Mouse (Mus musculus) adipocyte (in vitro differentiated cells): ENCODE results near the gene Rassf10.
A peak's percentile ranks its signal among the peaks of the same experiment; 100 is the strongest.
"Not testable (repeated sequence)": the region's sequence is repeated elsewhere in the genome, so short reads cannot be mapped to it uniquely, and the experiment has no call there.

ENCODE experiments used
- DNase-seq: peaks from one replicate; pipeline ENCODE4 v3.0.0-alpha.2; 2016; ENCODE audit warnings: low spot score

Gene Rassf10

GRCm38 (mm10) chr7:112953777-112954291 lies at the start of gene Rassf10:
Gene Rassf10 (plus strand): TSS chr7:112953962.
- DNase-seq: no peak

DNA sequence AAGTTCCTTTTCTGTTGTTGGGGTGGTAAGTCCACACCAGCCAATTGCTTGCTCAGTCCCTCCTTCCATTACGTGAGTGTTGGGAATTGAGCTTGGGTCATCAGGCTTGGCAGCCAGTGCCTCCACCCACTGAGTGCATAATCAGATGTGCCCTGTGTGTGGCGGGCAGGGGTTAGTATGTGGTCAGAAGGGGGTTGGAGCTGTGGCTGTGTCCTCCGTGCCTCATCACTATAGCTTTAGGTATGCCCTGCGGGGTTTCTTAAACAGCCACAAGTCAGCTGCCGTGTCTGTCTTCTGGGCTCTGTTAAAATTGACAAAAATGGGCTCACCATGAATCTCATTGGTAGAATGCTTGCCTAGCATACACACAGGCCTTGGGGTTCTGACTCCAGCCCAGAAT lies 46.9 kb upstream of the Rassf10 start:
- DNase-seq: no peak

GRCm38 (mm10) chr7:112907468-112907867 lies 46.3 kb upstream of the Rassf10 start:
- DNase-seq: no peak

DNA sequence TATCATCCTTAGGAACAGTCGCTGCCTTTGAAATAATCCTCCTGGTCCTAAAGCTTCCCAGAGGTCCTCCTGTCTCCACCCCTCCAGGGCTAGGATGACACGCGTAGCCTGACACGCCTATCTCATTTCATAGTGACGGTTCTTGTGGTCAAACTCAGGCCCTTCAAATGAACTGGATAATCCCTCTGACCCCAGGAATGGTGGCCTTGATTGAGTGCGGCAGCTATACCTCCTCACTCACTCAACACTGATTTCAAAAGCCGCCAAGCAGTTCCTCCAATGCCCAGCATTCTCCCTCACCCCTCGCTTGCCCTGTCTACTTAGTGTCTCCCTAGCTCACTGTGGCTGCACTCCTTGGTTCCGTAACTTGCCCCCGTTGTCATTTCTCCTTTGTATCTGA lies 44.6 kb upstream of the Rassf10 start:
- DNase-seq: no peak

DNA sequence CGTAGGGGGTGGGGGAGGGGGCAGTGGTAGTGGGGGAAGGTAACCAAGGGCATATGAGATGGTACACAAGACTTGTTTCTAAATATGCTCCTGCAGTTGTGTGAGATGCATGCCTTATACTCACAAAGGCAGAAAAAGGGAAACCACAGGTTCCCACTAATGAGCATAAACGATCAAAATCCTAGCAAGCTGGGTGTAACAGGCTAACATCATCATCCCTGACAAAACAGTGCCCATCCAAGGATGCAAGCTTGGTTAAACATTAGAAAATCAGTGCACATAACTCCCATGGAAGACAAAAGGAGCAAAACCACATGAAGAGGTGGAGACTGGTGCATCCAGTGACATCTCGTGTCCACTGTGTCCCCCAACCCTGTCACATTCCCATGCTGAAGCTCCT lies 40.8 kb upstream of the Rassf10 start:
- no peak for DNase-seq

DNA sequence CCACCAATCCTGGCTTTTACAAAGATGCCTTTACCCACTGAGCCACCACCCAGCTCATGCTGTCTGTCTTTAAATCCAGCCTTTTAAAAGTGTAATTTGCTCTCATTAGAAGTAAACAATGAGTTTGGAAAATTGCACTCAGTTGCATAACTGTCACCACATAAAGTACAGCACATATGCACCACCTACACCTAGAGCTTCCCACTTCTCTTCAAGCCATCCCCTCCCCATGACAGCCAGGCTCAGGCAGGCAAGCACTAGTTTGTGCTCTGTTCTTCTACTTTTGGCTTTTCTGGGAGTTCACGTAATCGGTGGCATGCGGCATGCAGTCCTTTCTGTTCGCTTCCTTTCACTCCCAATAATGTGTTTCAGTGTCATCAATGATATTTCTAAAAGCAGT lies 38.2 kb upstream of the Rassf10 start:
- no peak for DNase-seq

DNA sequence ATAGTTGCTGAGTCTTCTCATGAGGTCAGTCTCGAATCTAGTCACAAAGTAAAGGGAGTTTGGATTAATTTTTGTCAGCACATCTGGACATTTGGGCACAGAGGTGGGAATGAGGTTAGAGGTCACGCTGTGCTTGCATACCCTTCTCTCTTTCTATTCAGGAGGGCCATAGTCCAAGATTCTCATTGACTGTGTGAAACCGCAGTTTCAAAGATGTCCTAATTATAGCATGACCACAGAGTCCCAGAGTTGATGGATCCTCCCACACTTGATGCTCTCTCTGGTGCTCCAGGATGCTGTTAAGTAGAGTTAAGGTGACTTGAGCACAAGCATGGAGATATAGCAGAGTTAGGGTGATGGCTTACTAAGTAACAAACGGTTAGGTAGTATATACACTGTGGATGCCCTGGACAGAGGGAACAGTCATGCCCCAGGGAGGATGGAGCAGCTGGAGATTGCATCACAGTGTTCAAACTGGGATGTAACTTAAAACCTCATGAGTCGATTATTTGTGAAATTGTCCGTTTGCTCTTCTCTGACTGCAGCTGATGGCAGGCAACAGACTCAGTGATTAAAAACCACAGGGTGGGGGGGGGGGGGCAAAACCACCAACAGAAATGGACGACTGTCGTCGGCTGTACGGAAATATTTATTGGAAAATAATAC lies 36.0 kb upstream of the Rassf10 start:
- DNase-seq: no peak

GRCm38 (mm10) chr7:112918279-112918991 lies 35.3 kb upstream of the Rassf10 start:
- DNase-seq: no peak

- DNase-seq: peak; percentile 71
Observed at GRCm38 (mm10) chr7:112919845-112920244, 33.9 kb upstream of the Rassf10 start.

GRCm38 (mm10) chr7:112922801-112923200 lies 31.0 kb upstream of the Rassf10 start:
- no peak for DNase-seq

- no peak for DNase-seq
Observed at GRCm38 (mm10) chr7:112923712-112924111, 30.1 kb upstream of the Rassf10 start.

GRCm38 (mm10) chr7:112930669-112931068 lies 23.1 kb upstream of the Rassf10 start:
- DNase-seq: no peak

GRCm38 (mm10) chr7:112935876-112936275 lies 17.9 kb upstream of the Rassf10 start:
- DNase-seq: not testable (repeated sequence)

- DNase-seq: no peak
Observed at GRCm38 (mm10) chr7:112937089-112937488, 16.7 kb upstream of the Rassf10 start.

DNA sequence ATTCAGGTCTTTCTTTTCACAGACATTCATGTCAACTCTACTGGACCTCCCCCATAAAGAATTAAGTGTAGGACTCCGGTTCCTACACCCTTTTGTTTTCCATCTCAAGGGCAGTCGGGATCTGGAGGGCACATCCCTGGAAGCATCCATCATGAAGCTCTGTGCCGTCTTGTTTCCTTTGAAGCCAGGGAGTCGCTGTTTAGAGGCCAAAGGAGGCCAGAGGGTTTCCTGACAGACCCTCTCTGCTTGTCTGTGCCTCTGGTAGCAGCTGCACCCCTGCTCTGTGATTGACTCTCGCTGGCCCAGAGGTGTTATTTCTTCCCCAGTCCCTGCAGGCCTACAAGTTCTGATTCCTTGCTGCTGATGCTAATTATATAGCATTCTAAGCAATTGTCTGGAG lies 14.8 kb upstream of the Rassf10 start:
- no peak for DNase-seq

DNA sequence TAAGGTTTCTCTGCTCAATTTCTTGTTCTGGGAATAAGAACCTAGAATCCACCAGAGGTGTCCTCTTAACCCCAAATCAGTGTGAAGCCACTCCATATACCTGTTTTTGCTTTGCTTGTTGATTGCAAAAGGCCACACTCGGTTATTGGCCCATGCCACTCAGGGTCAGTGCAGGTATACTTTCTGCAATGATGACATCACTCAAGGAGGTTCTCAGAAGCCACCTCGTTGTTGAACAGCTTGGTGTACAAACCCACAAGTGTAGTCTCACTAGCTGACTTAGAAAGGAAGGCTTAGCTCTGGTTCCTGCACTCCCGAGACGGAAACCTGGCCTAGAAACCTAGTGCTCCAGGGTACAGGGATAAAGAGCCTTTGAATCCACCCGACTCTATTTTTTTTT lies 11.2 kb upstream of the Rassf10 start:
- DNase-seq: no peak

- DNase-seq: no peak
Observed at GRCm38 (mm10) chr7:112943056-112943455, 10.7 kb upstream of the Rassf10 start.

GRCm38 (mm10) chr7:112946706-112947105 lies 7.1 kb upstream of the Rassf10 start:
- DNase-seq: no peak

- no peak for DNase-seq
Observed at GRCm38 (mm10) chr7:112954351-112955102, 765 bp downstream of the Rassf10 start.

- no peak for DNase-seq
Observed at GRCm38 (mm10) chr7:112955103-112955827, 1.5 kb downstream of the Rassf10 start.

- DNase-seq: no peak
Observed at GRCm38 (mm10) chr7:112955955-112956354, 2.2 kb downstream of the Rassf10 start.

DNA sequence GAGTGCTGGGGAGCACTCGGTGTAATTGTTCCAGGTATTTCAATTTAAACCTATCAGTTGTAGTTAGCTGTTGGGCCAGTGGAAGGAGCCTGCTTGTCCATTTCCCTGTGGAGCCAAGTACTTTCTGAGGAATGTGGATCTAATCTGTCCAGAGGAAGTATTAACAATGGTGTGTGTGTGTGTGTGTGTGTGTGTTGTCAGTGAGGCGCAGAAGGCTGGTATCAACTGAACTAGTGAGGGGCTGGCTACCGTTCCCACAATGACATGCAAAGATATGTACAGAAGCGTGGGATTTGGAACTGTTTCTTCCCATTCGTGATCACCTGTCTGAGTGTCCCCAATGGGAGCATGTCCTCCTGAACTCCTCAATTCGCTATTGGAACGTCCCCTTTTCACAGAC lies 3.2 kb downstream of the Rassf10 start:
- DNase-seq: no peak
